Mouse (Mus musculus) large intestine, adult 2 months (tissue): ENCODE measurements around the gene Arl8b. TPM values are rescaled to one million over a fixed set of nuclear protein-coding genes. Genes with fewer than 3 reads are reported as not detected.
A peak's percentile ranks its signal among the peaks of the same experiment; 100 is the strongest.

Source experiments
- DNase-seq: peaks from one replicate; pipeline ENCODE4 v3.0.0-alpha.2; 2012; ENCODE audit warnings: low read depth, low spot score
- WGBS: fragments of 180-500 bp; shearing (Covaris S2); methylation state at CpG from one replicate; pipeline ENCODE4 v1.1.7; 2018; 5-methylcytosine and 5-hydroxymethylcytosine counted together
- polyA plus RNA-seq: library from polyadenylated mRNA; depleted of rRNA; stranded (reverse); fragments of >200 nt; gene quantifications from 2 replicates; pipeline ENCODE4 v1.2.3, GENCODE M21; 2012; rRNA removed

Gene Arl8b
- 13.5 and 13.9 TPM in 2 replicates for polyA plus RNA-seq

- peak; percentile 91 for DNase-seq
- 10% methylated on average over 36 of the region's 36 CpGs for WGBS
Measured at GRCm38 (mm10) chr6:108782526-108783183, at the start of gene Arl8b. TSS of gene Arl8b (plus strand) at chr6:108783099.

DNA sequence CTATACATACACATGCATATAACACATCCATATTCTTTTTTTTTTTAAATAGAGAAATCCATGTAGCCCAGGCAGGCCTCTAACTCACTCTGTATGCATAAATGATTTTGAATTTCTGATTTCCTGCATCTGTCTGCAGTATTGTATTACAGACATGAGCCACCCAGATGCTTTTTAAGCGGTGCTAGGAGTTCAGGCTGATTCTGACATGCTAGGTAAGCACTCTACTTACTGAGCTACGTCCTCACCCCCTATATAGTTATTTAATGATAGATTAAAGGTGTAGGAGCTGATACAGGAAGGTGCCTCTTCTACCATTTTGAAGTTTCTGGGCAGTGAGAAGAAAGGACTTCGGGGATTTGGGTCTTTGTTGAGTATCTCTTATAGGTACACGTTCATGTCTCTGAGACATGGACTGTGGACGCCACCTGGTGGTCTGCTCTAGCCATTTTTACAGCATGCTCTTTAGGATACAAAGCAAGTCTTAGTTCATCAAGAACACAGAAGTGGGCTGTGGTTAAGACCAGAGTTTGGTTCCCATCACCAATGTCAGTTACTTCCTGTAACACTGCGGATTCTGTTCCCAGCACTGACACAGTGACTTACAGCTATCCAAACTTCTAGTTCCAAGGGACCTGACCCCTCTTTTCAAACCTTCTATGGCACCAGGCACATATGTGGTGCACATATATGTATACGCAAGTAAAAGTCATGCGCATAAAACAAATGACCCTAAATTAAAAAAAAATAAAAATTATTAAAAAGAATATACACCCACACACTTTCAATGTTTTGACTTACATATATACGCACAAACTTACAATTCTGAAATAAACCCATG lies 46.8 kb upstream of the Arl8b start:
- WGBS, result 50% methylated on average over 9 of the region's 9 CpGs
- peak; percentile 31 for DNase-seq

- DNase-seq, result no peak
- WGBS, result 44% methylated on average over 9 of the region's 9 CpGs
Measured at GRCm38 (mm10) chr6:108738463-108739203, 44.3 kb upstream of the Arl8b start.

GRCm38 (mm10) chr6:108740579-108740978 lies 42.3 kb upstream of the Arl8b start:
- no peak for DNase-seq
- 57% methylated on average over 4 of the region's 4 CpGs for WGBS

DNA sequence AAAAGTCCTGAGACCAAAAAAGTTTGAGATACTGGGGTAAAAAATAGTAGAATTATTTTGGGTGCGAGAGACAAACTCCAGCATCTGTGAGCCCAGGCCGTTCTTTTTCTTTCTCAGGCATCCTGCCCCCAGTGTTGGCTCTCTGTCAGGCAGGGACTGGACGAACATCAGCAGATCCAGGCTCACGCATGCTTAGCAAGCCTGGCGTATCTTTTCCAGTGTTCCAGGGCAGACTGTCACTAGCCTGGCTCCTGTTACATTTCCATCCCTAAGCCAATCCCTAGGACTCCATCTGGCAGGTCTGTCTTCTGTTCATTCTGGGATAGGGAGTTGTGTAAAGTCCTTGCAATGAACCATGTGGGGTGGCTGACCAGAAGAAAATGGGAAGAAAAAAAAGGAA lies 39.2 kb upstream of the Arl8b start:
- no peak for DNase-seq
- 80% methylated on average over 5 of the region's 5 CpGs for WGBS

DNA sequence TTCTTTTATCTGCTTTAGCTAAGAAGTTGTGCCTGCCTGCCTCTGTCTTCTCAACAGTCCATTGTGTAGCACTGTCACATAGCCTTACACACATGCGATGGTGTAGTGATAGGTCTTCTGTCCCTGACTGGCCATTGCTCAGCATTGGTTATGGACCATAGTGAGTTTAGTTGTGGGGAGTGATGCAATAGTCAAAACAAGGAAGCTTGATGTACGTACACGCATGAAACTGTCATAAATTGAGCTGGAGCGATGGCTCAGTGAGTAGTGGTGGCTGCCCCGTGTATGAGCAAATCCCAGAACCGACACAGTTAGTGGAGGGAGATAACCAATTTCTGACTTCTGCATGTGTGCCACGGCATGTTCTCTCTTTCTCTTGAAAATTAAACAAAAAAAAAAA lies 31.6 kb upstream of the Arl8b start:
- no peak for DNase-seq
- WGBS, result 73% methylated on average over 7 of the region's 7 CpGs

- DNase-seq, result no peak
Measured at GRCm38 (mm10) chr6:108752395-108752794, 30.5 kb upstream of the Arl8b start.

DNA sequence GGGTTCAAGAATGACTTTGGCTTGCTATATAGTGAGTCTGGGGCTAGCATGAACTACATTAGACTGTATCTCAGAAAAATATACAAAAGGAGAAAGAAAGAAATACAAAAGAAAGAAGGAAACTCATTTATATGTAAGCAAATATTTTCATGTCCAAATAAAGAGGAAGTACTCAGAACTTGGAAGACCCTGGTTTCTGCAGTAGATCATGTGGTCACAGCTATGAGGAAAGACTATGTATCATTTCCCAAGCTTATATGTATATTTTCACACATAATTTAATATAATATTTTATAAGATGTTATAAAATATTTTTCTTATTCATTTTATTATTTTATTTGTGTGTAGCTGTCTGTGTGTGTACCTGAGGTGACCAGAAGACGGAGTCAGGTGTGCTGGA lies 29.4 kb upstream of the Arl8b start:
- no peak for DNase-seq
- 75% methylated on average over 1 of the region's 1 CpGs for WGBS

More at GRCm38 (mm10) chr6:108752395-108752794, 30.5 kb upstream of the Arl8b start:
- 33% methylated on average over 5 of the region's 5 CpGs for WGBS

- WGBS, result 80% methylated on average over 1 of the region's 1 CpGs
Measured at GRCm38 (mm10) chr6:108754376-108754775, 28.5 kb upstream of the Arl8b start.

DNA sequence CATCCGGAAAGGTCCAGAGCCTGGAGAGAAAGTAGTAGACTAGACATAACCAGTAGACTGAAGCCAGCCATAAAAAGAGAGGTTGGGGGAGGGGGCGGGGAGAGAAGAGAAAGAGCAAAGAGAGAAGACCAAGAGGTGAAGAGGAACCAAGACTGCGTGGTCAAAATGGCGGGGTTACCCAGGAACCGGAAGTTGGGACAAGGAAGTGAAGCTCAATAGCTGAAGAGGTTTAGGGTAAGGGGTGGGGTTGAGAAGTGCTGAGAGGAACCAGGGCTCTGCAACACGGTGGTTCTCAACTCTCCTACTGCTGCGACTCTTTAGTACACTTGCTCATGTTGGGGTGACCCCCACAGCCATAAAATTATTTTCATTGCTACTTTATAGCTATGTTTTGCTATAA lies 27.0 kb upstream of the Arl8b start:
- no peak for DNase-seq

More at GRCm38 (mm10) chr6:108754376-108754775, 28.5 kb upstream of the Arl8b start:
- no peak for DNase-seq

GRCm38 (mm10) chr6:108758997-108759697 lies 23.8 kb upstream of the Arl8b start:
- 61% methylated on average over 10 of the region's 10 CpGs for WGBS
- no peak for DNase-seq

More for the DNA sequence above, 27.0 kb upstream of the Arl8b start:
- WGBS, result 82% methylated on average over 7 of the region's 7 CpGs

DNA sequence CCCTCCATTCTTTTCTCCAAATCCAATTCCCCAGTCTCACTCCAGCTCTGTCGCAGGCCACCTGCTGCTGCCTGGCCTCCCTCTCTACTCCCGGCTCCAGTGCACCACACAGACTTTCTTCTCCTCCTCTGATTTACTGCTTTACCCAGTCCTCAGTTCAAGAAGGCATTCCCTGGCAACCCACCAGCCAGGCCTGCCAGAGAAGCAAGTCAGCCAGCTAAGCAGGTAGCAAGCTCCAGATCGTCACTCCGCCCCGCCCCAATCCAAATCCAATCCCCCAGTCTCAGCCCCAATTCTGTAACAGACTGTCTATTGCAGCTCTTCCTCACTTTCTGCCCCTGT lies 23.2 kb upstream of the Arl8b start:
- WGBS, result 64% methylated on average over 5 of the region's 5 CpGs
- no peak for DNase-seq

- no peak for DNase-seq
- WGBS, result 68% methylated on average over 3 of the region's 3 CpGs
Measured at GRCm38 (mm10) chr6:108770880-108771279, 12.0 kb upstream of the Arl8b start.

- 16% methylated on average over 9 of the region's 9 CpGs for WGBS
- no peak for DNase-seq
Measured at GRCm38 (mm10) chr6:108772913-108773312, 10.0 kb upstream of the Arl8b start.

GRCm38 (mm10) chr6:108773480-108773879 lies 9.4 kb upstream of the Arl8b start:
- WGBS, result 84% methylated on average over 6 of the region's 6 CpGs
- DNase-seq, result no peak

DNA sequence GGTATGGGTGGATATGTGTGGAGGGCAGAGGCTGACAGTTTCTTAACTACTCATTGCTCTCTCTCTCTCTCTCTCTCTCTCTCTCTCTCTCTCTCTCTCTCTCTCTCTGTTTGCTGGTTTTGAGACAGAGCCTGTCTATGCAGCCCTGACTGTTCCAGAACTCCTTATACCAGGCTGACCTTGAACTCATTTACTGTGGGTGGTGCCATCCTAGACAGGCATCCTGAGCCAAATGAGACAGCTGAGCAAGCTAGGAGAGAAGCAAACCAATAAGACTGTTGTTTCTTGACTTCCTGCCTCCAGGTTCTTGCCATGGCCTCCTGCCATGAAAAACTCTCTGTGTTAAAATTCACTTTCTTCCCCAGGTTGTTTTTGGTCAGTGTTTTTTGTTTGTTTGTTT lies 6.6 kb upstream of the Arl8b start:
- no peak for DNase-seq

DNA sequence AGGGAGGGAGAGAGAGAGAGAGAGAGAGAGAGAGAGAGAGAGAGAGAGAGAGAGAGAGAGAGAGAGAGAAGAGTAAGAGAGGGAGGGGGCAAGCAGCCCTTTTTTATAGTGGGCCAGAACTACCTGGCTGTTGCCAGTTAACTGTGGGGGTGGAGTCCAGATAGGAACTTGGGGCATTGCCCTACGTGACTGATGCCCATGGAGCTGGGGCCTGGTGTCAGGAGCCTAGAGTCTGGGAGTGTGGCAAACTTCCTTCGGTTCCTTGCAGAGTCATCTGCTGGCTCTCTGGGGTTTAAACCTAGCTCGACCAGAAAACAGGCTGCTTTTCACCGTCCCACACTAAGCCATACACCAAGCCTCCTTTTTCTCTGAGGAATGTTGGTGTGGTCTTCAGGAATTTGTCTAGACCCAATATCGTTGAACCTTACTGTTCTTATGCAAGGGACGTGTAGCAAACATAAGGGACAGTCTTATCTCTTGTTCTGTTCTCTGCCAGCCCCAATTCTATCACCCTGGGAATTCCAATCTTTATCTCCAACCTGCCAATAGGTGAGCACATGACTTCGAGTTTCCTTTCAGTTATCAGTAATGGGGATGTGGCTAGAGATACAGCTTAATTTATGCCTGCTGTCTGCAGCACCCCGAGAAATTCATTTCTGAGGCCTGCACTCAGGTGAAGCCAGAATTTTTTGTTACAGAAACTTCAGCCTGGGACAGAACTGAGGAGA lies 5.2 kb upstream of the Arl8b start:
- no peak for DNase-seq
- 65% methylated on average over 8 of the region's 8 CpGs for WGBS

DNA sequence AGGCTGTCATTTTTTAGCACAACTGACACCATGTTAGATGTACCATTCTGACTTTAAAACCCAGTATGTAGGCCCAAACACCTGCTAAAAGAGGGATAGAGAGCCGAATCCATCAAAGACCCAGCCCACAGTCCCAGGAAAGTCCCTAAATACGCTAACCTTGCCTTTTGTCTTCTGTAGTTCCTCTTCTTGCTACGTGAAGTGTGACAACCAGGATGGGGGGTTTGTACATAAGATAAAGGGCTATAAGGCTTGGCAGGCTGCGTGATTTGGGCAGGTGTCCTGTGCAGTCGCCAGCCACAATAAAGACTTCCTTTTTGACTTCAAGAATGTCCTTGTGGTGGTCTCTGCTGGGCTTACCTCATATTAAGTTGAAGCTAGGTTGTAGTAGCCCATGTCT lies 4.5 kb upstream of the Arl8b start:
- DNase-seq, result no peak
- 53% methylated on average over 5 of the region's 5 CpGs for WGBS

- 56% methylated on average over 6 of the region's 6 CpGs for WGBS
- no peak for DNase-seq
Measured at GRCm38 (mm10) chr6:108781865-108782264, 1.0 kb upstream of the Arl8b start.
